Mouse (Mus musculus) thymus, postnatal 36 days (tissue): Measurements from ENCODE around the gene Msn.

Experiments used
- DNase-seq, 2 experiments: peaks; one replicate each; pipeline ENCODE4 v3.0.0; 2022; ENCODE audit warnings: mixed read lengths in 2 of 2

Gene Msn

DNA sequence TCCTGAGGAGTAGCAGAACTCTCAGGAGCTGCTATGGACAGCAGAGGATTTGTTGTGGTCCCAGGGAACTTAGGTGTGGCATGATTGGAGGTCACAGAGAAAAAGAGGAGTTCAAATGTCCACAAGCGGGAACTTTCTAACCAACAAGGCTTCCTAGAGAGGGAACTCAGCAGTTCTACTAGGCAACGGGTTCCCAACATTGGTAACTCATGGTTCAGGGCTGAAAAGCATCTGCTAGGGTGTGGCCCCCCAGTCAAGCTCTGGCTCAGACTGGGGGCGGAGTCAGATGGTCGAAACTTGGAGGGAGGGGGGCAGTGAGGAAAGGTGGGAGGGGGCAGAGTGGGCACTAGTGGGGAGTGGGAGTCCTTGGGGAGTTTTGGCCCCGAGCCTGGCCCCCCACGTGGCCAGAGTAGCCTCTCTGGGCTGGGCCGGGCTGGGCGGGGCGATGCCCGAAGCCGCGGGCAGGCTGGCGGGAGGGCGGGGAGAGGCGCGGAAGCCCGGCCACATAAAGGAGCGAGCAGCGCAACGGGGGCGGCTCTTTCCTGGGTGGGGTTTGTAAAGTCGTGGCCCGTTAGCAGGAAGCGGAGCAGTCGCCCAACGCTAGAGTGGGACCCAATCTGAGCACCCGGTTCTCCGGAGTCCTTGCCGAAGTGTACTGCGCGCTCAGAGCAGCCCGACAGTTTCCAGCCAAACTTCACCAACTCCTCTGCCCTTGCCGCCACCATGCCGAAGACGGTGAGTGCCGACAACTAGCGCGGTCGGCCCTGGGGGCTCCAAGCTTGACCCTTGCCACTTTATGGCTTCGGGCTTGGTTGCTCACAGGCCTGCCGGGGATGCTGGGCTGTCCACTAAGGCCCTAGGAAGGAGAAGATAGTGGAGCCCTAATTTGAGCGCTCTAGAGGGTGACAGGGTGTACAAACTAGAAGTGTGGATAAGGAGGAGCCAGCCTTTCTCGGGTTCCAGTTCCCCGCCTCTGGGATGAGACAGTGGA lies at the start of gene Msn:
Gene Msn (plus strand): TSS at position 534 of the 991 bp plus-strand sequence.
- DNase-seq, result peak; percentile 80 to 86

GRCm38 (mm10) chrX:96052798-96053197 lies 43.0 kb upstream of the Msn start:
- no peak for DNase-seq

GRCm38 (mm10) chrX:96077747-96078146 lies 18.1 kb upstream of the Msn start:
- no peak for DNase-seq

GRCm38 (mm10) chrX:96086259-96086658 lies 9.6 kb upstream of the Msn start:
- no peak for DNase-seq

- peak; percentile 33 to 49 for DNase-seq
These were observed 820 bp downstream of the Msn start for GRCm38 (mm10) chrX:96096513-96097210.

- DNase-seq, result peak; percentile 16 to 22
These were observed 1.7 kb downstream of the Msn start for GRCm38 (mm10) chrX:96097491-96097970.

DNA sequence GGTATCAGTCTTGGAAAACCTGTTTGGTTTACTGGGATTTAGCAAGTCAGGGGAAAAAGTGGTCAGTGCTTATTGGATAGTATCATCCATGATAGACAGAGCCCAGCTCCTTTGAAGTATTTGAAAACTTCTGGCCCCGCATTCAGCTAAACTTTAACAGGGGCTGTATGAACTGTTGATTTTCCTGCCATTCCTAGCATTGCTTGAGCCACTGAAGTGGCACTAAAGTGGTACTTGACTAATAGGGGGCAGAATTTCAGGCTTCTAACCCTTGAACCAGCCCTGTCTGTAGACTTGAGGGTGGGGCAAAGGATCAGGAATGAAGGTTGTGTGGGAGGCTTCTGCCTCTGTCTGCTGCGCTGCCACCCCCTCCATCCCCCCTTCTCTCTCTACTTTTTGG lies 3.2 kb downstream of the Msn start:
- no peak for DNase-seq

DNA sequence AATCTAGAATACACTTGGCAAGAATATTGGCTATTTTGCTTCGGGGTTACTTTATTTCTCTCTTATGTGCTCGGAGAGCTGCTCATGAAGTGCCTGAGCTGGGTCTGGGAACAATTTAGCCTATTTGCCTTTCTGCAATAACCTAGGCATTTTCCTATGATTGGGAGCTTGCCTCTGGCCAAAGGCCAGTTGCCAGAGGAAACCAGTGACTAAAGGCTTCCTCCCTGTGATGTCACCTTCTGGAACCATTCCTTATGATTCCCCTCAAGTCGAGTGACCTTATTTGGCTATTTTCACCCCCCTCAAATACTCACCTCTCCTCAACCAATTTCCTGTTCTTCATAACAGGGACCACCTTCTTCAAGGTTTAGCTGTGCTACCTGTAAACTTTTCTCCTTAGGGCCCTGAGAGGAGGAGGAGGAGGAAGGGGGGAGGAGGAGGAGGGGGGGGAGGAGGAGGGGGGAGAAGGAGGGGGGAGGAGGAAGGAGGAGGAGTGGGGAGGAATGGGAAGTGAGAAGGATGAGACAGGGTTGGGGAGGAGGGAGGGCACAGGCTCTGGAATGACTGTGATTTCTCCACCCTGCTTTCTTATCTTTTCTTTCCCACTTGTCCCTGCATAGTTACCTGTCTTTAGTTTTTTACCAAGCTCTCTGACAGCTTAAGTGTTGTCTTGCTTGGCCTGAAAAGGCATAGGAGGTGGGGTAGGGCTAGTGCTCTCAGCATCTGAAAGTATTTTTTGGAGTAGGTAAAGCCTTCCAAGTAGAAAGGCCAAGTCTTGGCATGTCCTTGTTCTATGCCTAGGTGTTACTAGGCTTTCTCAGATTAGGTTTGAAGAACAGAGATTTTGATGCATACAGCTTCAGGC lies 11.8 kb downstream of the Msn start:
- no peak for DNase-seq

- no peak for DNase-seq
These were observed 17.3 kb downstream of the Msn start for GRCm38 (mm10) chrX:96113106-96113634.

DNA sequence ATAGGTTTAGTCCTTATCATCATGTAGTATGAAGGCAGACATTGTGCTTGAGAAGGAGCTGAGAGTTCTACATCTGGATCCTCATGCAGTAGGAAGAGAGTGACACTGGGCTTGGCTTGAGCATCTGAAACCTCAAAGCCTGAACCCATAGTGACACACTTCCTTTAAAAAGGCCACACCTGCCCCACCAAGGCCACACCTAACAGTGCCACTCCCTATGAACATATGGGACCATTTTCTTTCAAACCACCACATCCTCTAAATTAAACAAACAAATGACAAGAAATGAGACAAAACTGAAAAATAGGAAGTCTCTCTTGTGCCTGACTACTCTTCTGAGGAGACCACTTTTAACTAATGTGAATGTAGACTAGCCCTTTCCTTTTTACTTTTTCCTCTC lies 19.7 kb downstream of the Msn start:
- no peak for DNase-seq

DNA sequence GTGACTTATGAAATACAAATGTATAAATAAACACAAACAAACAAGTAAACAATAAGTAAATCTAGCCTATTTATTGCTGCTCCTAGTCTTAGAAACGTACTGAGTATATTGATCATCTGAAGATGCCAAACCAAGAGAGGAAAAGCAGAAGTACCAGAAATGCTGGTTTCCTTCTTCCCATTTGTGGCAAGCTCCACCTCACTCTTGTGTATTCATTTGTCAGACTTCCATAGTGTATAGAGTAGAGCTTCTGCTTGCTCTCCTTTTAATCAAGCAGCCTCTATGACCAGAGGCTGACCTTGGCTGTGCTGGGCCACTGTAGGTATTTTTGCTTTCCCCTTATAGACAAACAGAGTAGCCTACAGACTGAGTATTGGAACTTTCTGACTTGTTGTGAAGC lies 21.5 kb downstream of the Msn start:
- DNase-seq, result no peak

GRCm38 (mm10) chrX:96119997-96120396 lies 24.2 kb downstream of the Msn start:
- no peak for DNase-seq

- no peak for DNase-seq
These were observed 26.1 kb downstream of the Msn start for GRCm38 (mm10) chrX:96121912-96122311.

GRCm38 (mm10) chrX:96126803-96127202 lies 31.0 kb downstream of the Msn start:
- no peak for DNase-seq

DNA sequence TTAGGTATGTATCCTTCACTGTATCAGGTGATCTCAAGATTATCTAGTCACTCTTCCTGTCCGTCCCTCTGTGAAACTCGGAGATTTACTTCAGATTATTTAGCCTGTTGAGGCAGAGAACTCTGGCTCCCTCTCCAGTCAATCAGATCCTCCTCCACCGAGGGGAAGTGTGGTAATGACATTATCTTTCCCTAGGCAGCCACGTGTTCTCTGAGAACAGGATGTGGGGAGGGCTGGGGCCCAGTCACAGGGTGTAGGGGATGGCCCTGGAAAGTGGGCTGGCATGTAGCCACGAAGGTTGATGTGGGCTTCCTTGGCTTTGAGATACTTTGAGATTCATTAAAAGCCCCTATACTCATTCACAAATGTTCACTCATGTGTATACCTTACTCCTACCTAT lies 34.3 kb downstream of the Msn start:
- DNase-seq, result peak; percentile 58 to 73

- peak; percentile 51 to 66 for DNase-seq
These were observed 34.8 kb downstream of the Msn start for GRCm38 (mm10) chrX:96130663-96131062.

DNA sequence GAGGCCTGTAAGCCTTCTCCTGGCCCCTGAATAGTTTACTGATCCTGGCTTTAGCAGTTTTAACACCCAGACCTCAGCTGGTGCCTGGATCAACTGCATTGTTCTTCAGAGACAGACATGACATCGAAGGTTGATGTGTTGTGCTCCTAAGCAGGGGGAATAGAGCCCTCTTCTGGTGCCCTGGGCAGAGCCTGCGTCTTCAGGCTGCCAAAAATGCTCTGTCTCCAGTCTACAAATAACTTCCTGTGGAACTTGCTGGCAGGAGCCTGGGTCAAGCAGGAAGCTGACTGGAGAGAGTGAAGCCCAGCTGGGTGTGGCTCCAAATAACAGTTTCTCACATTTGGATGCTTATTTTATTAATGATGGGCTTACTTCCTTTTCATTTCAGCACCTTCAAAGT lies 37.4 kb downstream of the Msn start:
- DNase-seq, result peak; percentile 44 to 52

DNA sequence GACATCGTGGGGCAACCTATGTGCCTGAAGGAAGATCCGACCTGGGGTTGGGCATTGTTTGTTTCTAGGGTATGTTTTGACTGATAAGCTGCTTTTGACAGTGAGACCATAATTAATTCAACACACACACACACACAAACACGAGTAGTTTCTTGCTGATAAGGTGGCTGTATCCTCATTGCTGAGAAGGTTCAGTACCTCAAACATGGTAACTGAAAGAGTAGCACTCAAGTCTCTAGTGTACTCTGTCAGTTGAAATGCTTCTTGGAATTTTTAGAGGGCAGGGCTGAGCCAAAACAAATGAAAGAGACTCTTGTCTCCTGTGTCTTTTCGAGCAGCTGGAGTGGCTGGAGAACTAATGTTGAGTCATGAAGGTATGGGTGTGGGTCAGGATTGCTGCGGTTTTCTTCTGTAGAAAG lies 38.4 kb downstream of the Msn start:
- DNase-seq, result no peak

GRCm38 (mm10) chrX:96134840-96135580 lies 39.2 kb downstream of the Msn start:
- DNase-seq, result no peak

DNA sequence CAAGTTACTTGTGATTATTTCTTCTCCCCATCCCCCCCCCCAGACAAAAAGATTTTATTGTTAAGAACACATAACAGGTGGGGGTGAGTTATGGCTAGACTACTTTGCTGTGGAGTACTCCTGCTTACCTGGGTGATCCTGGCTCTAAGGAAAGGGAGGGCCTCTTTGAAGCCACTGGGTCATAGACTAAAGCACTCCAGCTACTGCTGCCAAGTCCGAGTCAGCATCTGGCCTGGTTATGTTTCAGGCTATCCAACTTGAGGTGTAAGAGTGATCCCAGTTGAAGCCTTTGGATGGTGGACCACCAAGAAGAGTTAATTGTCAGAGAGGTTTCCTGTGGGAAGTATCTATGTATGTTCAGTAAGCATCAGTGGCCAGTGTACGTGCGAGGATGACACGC lies 39.7 kb downstream of the Msn start:
- no peak for DNase-seq

DNA sequence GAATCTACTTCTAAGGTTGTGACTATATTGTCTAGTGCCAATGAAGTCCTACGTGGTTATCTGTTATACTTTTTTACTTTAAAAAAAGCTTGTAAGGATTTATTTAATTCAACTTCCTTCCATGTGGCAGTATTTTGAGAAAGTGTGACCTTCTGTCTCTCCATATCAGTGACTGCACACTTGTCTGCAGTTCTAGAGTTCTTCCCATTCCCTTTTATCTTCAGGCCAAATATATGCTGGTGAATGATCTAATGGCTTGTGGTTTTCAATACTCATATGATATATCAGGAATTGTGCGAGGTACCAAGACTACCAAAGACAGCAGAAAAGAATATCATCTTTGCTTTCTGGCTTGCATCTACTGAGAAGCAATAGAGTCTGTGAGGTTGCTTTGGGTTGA lies 43.4 kb downstream of the Msn start:
- DNase-seq, result no peak
